Mouse (Mus musculus): ENCODE data around the gene Tef.

Tef gene

GRCm38 (mm10) chr15:81802001-81802890 is at the start of gene Tef:
TSS of gene Tef (plus strand) at chr15:81802421.
- DNase-seq (ENCODE audit: low spot score in 2 of 2): peak; percentile 99 to 100

GRCm38 (mm10) chr15:81753669-81754068 is 48.6 kb upstream of the Tef start:
- no peak for DNase-seq (ENCODE audit: low spot score in 2 of 2)

- no peak for DNase-seq (ENCODE audit: low spot score in 2 of 2)
Measured at GRCm38 (mm10) chr15:81758701-81759100, 43.5 kb upstream of the Tef start.

GRCm38 (mm10) chr15:81759542-81759941 is 42.7 kb upstream of the Tef start:
- no peak for DNase-seq (ENCODE audit: low spot score in 2 of 2)

GRCm38 (mm10) chr15:81760361-81761079 is 41.7 kb upstream of the Tef start:
- no peak for DNase-seq (ENCODE audit: low spot score in 2 of 2)

DNA sequence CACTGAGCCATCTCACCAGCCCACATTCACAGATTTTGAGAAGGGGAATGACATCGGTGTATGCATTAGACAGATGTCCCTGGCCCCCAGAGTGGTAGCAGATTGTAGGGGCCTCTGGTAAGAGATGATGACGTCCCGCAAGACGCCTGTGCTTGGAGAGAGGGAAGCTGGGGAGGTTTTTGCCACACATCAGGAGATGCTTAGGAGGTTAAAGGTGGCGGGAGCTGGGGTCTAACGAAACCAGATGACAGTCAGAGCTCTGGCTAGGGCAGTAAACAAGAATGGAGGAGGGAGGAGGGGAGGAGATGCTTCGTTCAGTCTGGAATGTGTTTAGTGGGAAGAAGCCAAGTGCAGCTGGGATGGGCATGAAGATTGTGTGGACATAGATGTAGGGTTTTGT is 40.8 kb upstream of the Tef start:
- DNase-seq (ENCODE audit: low spot score in 2 of 2): no peak

- no peak for DNase-seq (ENCODE audit: low spot score in 2 of 2)
Measured at GRCm38 (mm10) chr15:81761959-81762358, 40.3 kb upstream of the Tef start.

- DNase-seq (ENCODE audit: low spot score in 2 of 2): no peak
Measured at GRCm38 (mm10) chr15:81764573-81764972, 37.6 kb upstream of the Tef start.

DNA sequence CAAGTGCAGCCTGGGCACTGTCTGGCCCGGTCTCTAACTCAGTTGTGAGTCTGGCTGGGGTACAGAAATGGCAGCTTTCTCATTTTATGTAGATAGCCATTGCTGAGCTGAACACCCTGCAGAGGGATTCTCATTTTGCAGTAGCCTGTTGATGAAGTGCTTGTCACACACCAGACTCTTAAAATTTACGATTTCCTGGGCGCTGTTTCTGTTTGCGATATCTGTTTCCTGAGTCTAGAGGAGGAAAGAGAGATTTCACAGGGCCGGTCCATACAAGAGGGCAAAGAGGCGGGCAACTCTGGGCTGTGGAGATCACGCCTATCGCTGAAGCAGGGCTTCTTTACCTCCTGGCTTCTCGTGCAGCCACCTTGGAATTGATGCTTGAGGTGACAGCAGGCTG is 36.6 kb upstream of the Tef start:
- DNase-seq (ENCODE audit: low spot score in 2 of 2): no peak

DNA sequence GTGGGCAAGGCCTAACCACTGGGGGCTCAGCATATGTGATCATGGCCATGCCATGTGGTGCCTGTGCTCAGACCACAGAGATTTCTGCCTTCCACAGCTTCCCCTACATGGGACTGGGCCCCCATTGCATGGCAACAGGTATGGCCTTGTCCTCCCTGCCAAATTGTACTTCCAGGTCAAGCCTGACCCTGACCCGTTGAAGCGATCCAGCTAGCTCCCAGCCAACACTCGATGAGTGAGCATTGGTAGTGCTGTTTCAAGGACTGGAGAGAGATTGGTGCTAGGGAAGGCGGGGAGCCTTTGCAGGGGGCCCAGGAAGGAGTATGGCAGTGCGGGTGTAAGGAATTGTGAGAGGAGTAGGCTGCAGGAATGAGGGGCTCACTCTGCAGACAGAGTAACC is 35.8 kb upstream of the Tef start:
- no peak for DNase-seq (ENCODE audit: low spot score in 2 of 2)

DNA sequence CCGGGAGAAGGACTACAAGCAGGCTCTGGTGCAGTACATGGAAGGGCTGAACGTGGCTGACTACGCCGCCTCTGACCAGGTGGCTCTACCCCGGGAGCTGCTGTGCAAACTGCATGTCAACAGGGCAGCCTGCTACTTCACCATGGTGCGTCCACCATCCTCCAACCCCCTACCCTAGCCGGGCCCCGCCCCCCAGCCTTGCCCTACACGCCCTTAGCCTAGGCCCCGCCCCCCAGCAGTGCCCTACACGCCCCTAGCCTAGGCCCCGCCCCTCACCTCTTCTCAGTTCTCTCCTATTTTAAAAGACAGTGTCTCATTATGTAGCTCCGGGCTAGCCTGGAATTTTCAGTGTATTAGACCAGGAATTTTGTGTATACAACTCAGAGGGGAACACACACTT is 33.2 kb upstream of the Tef start:
- no peak for DNase-seq (ENCODE audit: low spot score in 2 of 2)

- DNase-seq (ENCODE audit: low spot score in 2 of 2): no peak
Measured at GRCm38 (mm10) chr15:81772431-81773120, 29.6 kb upstream of the Tef start.

DNA sequence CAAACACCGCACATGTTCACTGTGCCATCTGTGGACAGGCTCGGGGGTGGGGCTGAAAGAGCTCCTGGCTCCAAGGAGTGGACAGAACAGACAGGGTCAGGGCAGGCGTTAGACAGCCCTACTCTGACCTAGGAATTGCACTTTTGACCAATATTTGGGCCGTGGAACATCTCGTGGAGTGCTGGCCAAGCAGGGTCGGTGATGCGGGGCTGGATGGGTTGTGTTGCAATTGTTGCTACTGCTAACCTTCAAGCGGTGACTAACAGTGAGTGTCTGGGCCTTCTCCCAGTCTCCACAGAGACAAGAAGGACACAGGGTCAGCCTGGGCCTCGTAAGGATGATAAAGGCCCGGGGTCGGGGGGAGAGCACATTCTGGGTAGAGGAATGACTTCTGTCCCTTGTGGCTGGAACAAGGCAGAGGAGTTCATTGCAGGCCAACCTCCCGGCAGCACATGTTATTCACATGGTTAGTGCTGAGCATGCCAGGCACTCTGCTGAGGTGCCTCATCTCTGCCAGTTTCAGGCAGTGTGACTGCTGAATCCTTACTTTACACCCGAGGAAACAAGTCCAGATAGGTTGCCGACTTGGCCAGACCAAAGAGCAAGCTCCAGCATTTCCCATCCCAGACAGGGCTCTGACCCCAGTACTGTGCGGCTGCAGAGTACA is 27.6 kb upstream of the Tef start:
- no peak for DNase-seq (ENCODE audit: low spot score in 2 of 2)

DNA sequence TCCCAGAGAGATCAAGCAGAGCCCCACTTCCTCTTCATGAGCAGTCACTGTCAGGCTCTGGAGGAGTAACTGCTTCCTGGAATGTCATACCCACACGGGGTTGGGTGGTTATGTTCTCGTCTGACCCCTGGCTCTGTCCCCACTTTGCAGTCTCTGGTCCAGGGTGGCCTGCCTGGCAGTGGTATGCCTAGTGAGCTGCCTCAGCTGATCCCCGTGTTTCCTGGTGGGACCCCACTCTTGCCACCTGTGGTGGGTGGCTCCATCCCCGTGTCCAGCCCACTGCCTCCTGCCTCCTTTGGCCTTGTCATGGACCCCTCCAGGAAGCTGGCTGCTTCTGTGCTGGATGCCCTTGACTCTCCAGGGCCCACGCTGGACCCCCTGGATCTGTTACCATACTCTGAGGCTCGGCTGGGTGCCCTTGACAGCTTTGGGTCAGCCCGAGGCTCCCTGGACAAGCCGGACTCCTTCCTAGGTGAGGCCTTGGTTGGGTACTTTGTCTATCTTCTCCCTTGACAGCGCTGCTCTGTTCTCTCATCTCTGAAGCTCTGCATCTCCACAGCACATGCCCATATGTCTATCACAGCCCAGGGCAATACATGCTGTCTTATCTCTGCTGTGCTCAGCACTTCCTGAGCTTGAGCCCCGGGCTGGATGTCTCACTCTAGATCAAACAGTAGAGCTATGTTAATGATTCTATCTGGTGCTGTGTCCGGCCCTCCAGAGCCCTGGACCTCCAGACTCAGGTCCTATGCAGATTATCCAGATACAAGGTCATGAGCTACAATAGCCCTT is 25.4 kb upstream of the Tef start:
- no peak for DNase-seq (ENCODE audit: low spot score in 2 of 2)

GRCm38 (mm10) chr15:81781816-81782215 is 20.4 kb upstream of the Tef start:
- DNase-seq (ENCODE audit: low spot score in 2 of 2): no peak

GRCm38 (mm10) chr15:81784762-81785161 is 17.5 kb upstream of the Tef start:
- no peak for DNase-seq (ENCODE audit: low spot score in 2 of 2)

DNA sequence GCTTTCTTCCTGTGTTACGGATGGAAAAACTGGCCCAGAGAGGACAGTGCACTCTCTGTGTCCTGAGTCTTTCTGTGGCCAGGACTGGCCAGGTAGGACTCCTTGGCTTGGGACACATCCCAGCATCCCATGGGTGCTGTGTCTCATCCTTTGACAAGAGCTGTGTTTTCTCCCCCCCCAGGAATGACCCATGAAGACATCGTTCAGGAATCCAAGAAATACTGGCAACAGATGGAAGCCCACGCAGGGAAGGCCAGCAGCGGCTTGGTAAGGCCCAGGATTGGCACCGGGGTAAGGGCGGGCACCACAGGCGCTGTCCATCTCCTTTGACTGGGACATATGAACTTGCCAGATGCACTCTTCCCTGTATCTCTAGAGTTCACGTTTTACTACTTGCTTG is 16.5 kb upstream of the Tef start:
- DNase-seq (ENCODE audit: low spot score in 2 of 2): no peak

- no peak for DNase-seq (ENCODE audit: low spot score in 2 of 2)
Measured at GRCm38 (mm10) chr15:81787525-81787924, 14.7 kb upstream of the Tef start.

DNA sequence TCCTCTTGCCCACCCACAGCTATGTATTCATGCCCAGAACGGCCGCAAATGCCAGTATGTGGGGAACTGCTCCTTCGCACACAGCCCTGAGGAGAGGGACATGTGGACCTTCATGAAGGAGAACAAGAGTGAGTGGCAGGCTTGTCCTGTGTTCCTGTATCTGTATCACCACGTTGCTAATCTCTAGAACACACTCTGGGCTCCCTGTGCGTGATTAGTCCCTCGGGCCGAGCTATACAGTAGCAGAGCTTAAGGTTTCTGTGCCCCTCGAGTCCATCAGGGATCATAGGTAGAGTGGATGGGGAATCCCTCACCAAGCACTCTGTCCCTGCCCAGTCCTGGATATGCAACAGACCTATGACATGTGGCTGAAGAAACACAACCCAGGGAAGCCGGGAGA is 9.8 kb upstream of the Tef start:
- DNase-seq (ENCODE audit: low spot score in 2 of 2): no peak

DNA sequence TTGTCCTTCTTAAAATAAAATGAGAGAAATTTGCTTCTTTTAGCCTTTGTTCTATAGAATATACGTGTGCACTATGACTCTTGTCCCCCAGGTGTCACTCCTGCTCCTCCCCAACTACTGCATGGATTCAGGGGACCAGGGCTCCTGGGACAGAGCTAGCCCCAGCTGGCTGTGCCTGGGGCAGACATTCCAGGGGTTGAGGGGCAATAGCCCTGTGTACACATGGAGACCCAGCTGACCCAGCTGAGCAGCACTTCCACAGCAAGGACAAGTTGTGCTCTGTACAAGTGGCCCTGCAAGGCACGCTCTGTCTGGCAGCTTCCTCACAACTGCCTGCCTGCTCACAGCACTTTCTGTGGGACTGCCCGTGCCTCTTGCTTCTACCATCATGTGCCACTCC is 6.0 kb upstream of the Tef start:
- no peak for DNase-seq (ENCODE audit: low spot score in 2 of 2)

DNA sequence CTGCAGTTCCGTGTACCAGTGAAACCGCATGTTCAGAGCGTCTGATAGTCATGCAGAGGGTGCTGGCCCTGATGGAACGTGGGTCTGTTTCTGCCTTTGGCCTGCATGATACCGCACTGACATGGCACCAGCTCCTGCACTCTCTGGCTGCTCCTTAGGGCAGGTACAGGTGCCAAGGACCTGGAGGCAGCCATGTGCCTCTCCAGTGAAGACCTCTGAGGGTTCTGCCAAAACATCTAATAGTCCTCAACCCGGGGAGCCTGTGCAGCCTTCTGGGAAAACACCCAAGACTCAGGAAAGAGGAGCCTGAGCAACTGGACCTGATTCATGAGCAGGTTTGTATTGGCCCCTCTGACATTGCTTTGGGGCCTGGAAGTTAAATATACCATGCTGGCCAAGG is 4.4 kb upstream of the Tef start:
- DNase-seq (ENCODE audit: low spot score in 2 of 2): no peak

All from frontal cortex, postnatal 10 days (tissue).